Mouse (Mus musculus) megakaryocyte, embryonic 14.5 days (primary cell): Measurements from ENCODE around the gene Rhod.

ENCODE experiments used
- FLI1 ChIP-seq: IDR thresholded peaks from 2 replicates; pipeline ENCODE4 v1.6.1; 2012; ENCODE audit warnings: low read length, inconsistent platforms, mixed read lengths
- GATA1 ChIP-seq: IDR thresholded peaks from 3 replicates; pipeline ENCODE4 v1.6.1; 2012; ENCODE audit warnings: mixed read lengths, low read length, inconsistent platforms, borderline replicate concordance

- TF ChIP-seq GATA1 (no peak), FLI1 (no peak)
Measured at GRCm38 (mm10) chr19:4482111-4482859, 43.1 kb upstream of the Rhod start.
